Mouse (Mus musculus) T-helper 1 cell (primary cell): Measurements from ENCODE around the gene Fgfr2.
"Not testable (repeated sequence)": the region's sequence is repeated elsewhere in the genome, so short reads cannot be mapped to it uniquely, and the experiment has no call there.

Source experiments
- in situ Hi-C: fragments of 300-600 bp; cut with MboI, MseI; formaldehyde crosslinking; loops from one replicate; pipeline ENCODE4 v1.15.1; 2025; ENCODE audit warnings: high pct_unique_total_duplicates

Fgfr2 gene

GRCm38 (mm10) chr7:131162251-131162650, 1960.9 kb downstream of the Fgfr2 start:
- in situ Hi-C loops: no loop called here

DNA sequence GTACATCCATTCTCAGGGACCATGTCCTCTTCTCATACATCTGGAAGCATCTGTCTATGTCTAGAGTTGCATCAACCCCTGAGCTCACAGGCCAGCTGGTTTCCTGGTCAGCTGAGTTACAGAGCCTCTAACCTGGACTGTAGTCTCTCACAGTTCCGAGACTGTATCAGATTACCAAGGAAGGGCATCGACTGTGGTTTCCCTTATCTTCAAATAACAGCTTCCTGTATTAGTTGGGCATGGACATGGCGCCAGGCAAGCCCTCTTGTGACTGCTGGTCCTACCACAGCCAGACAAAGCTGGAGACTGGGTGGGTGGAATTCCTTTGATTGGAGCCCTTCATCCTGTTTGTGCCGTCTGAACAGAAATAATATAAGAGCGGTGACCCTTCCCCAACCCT, 1970.1 kb downstream of the Fgfr2 start:
- in situ Hi-C loops: loop anchor here (10.0 kb wide), 1 partner anchor 482 kb away; no protein-coding TSS in a partner anchor

DNA sequence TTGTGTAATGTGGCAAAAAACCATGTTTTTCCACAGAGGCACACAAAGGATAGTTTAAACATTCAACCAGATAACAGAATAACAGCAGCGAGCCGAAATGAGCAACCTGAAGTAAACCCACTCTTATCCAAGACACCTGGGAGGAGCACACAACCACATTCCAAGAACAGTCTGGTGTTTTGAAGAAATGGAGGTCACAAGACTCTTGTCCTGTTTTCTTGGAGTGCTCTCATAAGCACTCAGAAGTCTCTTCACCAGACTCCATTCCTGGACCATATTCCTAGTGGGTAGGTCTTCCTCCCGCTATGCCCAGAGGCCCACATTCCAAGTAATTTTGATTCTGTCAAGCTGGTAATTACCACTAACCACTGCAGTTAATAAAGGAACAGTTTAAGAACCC, 1973.0 kb downstream of the Fgfr2 start:
- in situ Hi-C loops: loop anchor here (10.0 kb wide), 1 partner anchor 485 kb away; no protein-coding TSS in a partner anchor

- in situ Hi-C loops: loop anchor here (10.0 kb wide), 1 partner anchor 949 kb away; no protein-coding TSS in a partner anchor
Observed at GRCm38 (mm10) chr7:131146214-131146613, 1976.9 kb downstream of the Fgfr2 start, which contains the start of gene 4933402N03Rik. TSS of gene 4933402N03Rik (minus strand) at chr7:131146314.

DNA sequence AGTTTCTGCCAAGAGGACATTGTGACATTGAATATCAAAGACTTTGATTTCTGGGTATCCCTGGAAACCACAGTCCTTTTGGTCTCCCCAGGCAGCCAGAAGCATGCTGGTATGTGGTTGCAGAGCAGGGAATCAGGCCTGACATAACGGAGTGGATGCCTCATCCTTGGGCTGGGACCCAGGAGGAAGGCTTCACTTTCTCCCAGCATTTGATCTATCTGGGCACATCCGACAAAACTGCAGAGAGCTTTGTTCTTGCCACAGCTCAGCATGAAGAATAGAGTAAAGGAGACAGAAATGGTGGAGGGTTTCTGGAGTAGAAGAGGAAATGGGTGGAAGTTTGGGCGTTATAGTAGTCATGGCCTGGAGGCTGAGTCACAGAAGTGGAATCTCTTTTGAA, 1990.0 kb downstream of the Fgfr2 start:
- in situ Hi-C loops: no loop called here

- in situ Hi-C loops: no loop called here
Observed at GRCm38 (mm10) chr7:131130021-131130420, 1993.1 kb downstream of the Fgfr2 start.

- in situ Hi-C loops: no loop called here
Observed at GRCm38 (mm10) chr7:131122210-131122807, 2000.8 kb downstream of the Fgfr2 start.

- in situ Hi-C loops: no loop called here
Observed at GRCm38 (mm10) chr7:131114434-131114833, 2008.7 kb downstream of the Fgfr2 start.

- in situ Hi-C loops: no loop called here
Observed at GRCm38 (mm10) chr7:131113676-131114075, 2009.5 kb downstream of the Fgfr2 start.

GRCm38 (mm10) chr7:131112486-131112885, 2010.7 kb downstream of the Fgfr2 start:
- in situ Hi-C loops: no loop called here

DNA sequence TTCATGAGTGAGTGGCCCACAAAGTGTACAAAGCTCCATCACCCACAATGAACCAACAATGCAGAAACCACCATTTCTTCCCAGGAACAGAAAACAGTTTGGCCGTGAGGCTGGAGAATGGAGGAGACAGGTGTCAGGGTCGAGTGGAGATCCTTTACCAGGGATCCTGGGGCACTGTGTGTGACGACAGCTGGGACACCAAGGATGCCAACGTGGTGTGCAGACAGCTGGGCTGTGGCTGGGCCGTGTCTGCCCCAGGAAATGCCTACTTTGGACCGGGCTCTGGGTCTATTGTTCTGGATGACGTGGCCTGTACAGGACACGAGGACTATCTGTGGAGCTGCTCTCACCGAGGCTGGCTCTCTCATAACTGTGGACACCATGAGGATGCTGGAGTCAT, 2040.7 kb downstream of the Fgfr2 start:
- in situ Hi-C loops: not testable (repeated sequence)

GRCm38 (mm10) chr7:131075956-131076355, 2047.2 kb downstream of the Fgfr2 start:
- in situ Hi-C loops: loop anchor here (10.0 kb wide), 1 partner anchor 291 kb away; no protein-coding TSS in a partner anchor

- in situ Hi-C loops: loop anchor here (10.0 kb wide), 1 partner anchor 289 kb away; no protein-coding TSS in a partner anchor
Observed at GRCm38 (mm10) chr7:131074098-131074497, 2049.1 kb downstream of the Fgfr2 start.

DNA sequence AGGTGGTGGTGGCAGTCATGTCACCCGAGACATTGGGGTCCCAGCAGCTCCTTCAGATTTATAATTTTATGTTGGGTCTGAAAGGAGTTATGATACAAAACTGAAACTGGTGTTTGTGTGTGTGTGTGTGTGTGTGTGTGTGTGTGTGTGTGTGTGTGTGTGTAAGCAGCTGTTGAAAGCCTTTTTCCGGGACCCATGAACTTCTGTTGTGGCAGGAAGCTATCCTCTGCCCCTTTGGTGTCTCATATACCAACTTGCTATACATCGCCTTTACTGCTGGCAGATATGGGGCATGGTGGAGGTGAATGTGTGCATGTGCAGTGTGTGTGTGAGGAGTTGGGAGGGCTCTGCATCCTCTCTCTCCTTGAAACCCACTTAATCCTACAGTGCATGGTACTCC, 2049.7 kb downstream of the Fgfr2 start:
- in situ Hi-C loops: loop anchor here (10.0 kb wide), 1 partner anchor 289 kb away; no protein-coding TSS in a partner anchor

DNA sequence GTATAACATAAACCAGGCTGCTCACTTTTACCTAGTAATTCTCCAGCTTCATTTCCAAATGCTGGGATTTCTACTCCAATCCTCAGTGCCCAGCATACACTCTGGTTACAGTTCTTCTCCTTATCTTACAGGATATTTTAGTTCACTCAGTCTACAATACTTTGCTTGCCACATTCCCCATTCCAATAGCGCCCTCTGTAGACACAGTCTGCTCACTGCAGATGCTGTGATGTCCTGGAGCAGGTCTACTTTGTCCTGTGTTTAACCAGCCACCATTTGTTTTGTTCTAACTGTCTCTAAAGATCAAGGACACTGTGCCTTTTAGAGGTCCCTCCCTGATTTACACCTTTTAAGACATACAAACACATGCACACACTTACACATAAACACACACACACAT, 2055.0 kb downstream of the Fgfr2 start:
- in situ Hi-C loops: not testable (repeated sequence)

DNA sequence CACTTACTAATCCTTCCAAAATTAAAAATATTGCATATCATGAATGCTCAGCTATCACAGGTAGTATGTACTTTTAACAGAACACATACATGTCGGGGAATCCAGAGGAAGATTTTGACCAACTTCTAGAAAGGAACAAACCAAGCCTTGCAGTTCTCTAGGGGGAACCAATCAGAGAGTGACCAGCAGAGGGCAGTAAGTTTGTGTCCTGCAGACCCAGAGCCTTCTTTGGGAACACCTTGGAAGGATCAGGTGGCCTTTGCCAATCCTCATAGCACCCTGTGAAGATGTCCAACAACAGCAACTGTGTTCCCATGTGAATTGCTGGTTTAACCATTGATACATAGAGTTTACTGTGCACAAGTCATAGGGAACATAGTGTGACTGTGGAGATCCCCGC, 2060.6 kb downstream of the Fgfr2 start:
- in situ Hi-C loops: no loop called here

DNA sequence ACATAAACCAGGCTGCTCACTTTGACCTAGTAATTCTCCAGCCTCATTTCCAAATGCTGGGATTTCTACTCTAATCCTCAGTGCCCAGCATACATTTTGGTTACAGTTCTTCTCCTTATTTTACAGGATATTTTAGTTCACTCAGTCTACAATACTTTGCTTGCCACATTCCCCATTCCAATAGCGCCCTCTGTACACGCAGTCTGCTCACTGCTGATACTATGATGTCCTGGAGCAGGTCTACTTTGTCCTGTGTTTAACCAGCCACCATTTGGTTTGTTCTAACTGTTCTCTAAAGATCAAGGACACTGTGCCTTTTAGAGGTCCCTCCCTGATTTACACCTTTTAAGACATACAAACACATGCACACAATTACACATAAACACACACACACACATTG, 2063.3 kb downstream of the Fgfr2 start:
- in situ Hi-C loops: not testable (repeated sequence)

DNA sequence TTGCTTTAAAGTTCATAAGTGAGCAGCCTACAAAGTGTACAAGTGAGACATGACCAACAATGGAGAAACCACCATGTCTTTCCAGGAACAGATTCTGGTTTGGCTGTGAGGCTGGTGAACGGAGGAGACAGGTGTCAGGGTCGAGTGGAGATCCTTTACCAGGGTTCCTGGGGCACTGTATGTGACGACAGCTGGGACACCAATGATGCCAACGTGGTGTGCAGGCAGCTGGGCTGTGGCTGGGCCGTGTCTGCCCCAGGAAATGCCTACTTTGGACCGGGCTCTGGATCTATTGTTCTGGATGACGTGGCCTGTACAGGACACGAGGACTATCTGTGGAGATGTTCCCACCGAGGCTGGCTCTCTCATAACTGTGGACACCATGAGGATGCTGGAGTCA, 2065.2 kb downstream of the Fgfr2 start:
- in situ Hi-C loops: not testable (repeated sequence)

DNA sequence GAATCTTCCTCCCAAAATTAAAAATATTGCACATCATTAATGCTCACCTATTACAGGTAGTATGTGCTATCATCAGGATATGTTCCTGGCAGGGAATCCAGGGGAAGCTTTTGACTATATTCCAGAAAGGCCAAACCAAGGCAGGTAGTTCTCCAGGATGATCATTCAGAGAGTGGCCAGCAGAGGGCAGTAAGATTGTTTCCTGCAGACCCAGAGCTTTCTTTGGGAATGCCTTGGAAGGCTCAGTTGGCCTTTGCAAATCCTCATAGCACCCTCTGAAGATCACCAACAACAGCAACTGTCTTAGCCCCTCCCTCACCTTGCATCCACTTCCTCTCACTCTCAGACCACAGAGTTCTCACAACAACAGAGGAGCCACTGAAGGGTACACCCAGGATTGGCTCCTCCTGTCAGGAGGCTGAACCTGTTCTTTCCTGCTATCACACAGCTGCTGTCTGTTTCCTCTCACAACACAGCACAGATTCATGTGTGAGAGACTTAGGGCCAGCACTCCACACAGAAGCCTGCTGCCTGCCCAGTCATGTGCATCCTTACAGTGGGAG, 2068.3 kb downstream of the Fgfr2 start:
- in situ Hi-C loops: no loop called here

DNA sequence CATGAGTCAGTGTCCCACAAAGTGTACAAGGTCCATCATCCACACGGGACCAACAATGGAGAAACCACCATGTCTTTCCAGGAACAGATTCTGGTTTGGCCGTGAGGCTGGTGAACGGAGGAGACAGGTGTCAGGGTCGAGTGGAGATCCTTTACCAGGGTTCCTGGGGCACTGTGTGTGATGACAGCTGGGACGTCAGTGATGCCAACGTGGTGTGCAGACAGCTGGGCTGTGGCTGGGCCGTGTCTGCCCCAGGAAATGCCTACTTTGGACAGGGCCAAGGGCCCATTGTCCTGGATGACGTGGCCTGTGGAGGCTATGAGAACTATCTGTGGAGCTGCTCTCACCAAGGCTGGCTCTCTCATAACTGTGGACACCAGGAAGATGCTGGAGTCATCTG, 2073.3 kb downstream of the Fgfr2 start:
- in situ Hi-C loops: not testable (repeated sequence)

DNA sequence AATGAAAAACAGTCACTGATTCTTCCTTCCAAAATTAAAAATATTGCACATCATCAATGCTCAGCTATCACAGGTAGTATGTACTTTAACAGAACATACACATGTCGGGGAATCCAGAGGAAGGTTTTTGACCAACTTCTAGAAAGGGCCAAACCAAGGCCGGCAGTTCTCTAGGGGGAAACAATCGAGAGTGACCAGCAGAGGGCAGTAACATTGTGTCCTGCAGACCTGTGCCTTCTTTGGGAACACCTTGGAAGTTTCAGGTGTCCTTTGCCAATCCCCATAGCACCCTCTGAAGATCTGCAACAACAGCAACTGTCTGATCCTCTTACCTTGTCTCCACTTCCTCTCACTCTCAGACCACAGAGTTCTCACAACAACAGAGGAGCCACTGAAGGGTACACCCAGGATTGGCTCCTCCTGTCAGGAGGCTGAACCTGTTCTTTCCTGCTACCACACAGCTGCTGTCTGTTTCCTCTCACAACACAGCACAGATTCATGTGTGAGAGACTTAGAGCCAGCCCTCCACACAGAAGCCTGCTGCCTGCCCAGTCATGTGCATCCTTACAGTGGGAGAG, 2077.8 kb downstream of the Fgfr2 start:
- in situ Hi-C loops: not testable (repeated sequence)

DNA sequence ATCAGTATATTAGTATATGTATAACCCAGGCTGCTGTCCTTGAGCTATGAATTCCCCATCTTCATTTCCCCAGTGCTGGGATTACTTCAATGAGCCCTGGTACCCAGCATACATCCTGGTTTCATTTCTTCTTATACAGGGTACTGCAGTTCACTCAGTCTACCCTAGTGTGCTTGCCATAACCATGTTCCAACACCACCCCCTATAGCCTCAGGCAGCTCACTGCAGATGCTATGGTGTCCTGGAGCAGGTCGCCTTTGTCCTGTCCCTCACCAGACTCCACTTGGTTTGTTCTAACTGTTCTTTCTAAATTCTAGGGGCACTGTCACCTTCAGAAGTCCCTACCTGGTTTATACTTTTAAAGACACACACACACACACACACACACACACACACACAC, 2080.5 kb downstream of the Fgfr2 start:
- in situ Hi-C loops: no loop called here

DNA sequence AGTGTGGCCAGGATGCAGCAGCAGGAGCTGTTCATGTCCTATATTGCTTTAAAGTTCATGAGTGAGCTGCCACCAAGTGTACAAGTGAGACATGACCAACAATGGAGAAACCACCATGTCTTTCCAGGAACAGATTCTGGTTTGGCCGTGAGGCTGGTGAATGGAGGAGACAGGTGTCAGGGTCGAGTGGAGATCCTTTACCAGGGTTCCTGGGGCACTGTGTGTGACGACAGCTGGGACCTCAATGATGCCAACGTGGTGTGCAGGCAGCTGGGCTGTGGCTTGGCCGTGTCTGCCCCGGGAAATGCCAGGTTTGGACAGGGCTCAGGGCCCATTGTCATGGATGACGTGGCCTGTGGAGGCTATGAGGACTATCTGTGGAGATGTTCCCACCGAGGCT, 2082.4 kb downstream of the Fgfr2 start:
- in situ Hi-C loops: not testable (repeated sequence)
